Mouse (Mus musculus) E14TG2a.4 (cell line): ENCODE data around the gene Calb2.

ENCODE experiments used
- H3K27me3 ChIP-seq: 2 replicates; pipeline ENCODE4 v1.6.1; 2014; ENCODE audit warnings: low read length, control low read depth; ENCODE audit not compliant: insufficient read depth
- H3K36me3 ChIP-seq: 2 replicates; pipeline ENCODE4 v1.6.1; 2014; ENCODE audit warnings: low read length, control low read depth; ENCODE audit not compliant: insufficient read depth
- H3K4me1 ChIP-seq: replicated peaks from 2 replicates; pipeline ENCODE4 v1.6.1; 2014; ENCODE audit warnings: low read depth, low read length, control low read depth
- H3K4me3 ChIP-seq: replicated peaks from 2 replicates; pipeline ENCODE4 v1.5.1; 2014; ENCODE audit warnings: mild to moderate bottlenecking, low read length
- H3K9me3 ChIP-seq: 2 replicates; pipeline ENCODE4 v1.6.1; 2014; ENCODE audit warnings: low read length, control low read depth
- CTCF ChIP-seq: conservative IDR thresholded peaks from 2 replicates; pipeline ENCODE4 v1.5.1; 2014; ENCODE audit warnings: low read length
- NANOG ChIP-seq: IDR thresholded peaks from 2 replicates; pipeline ENCODE4 v1.6.1; 2014; ENCODE audit warnings: borderline replicate concordance, low read length, mixed read lengths
- POU5F1 ChIP-seq: IDR thresholded peaks from 2 replicates; pipeline ENCODE4 v1.6.1; 2014; ENCODE audit warnings: low read length, borderline replicate concordance

Gene Calb2

DNA sequence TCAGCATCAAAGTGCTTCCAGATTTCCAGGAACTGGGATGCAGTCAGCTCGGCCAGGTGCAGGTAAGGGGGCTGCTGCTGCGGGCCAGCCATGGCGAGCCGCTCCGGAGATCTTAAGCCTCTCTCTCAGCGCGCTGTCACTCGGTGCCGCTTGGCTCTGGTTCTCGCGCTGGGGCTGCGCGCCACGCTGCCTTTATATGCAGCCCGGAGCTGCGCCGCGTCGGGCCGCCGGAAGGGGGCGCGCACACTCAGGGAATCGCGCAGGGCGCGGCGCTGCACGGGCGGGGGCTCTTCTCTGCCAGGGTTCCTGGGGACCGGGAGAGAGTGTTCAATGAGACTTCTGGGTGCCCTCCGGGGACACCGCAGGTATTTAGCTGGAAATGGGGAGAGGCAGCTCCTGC, at the start of gene Calb2:
Gene Calb2, minus strand, starts transcription at position 165 of the 400 bp plus-strand sequence.
- no peaks in the 10 kb centered on the region for H3K9me3 ChIP-seq
- H3K4me3 ChIP-seq, result peak within 1 kb of the TSS; percentile 75
- no peaks in the 10 kb centered on the region for H3K36me3 ChIP-seq
- TF ChIP-seq POU5F1, result no peak
- no peak for TF ChIP-seq NANOG
- peaks cover 21% of the 10 kb centered on the region for H3K4me1 ChIP-seq
- peaks cover 69% of the 10 kb centered on the region for H3K27me3 ChIP-seq

DNA sequence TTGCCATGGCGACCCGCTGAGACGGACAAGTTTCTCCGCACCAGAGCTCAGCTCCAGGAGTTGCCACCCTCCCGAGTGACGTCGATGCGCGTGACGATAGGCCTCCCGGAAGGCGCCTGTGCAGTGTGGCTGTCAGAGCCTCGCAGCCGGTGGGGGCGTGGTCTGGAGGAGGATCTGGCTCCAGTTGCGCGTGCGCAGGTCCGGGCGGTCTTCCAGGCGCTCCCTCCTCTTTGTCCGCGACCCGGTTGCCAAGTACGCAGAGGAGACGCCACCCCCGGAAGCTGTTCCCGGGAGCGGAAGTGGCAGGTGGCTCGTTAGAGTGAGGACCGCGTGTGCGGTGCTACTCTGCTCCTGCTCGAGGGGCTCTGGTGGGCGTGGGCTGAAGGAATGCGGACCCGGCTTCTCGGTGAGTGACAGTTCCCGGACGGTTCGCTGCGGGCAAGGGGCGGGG, 49.7 kb upstream of the Calb2 start:
- Histone ChIP-seq H3K4me3 (peak overlapping the region; percentile 78), H3K9me3 (no peaks in the 10 kb centered on the region), H3K27me3 (peaks cover 18% of the 10 kb centered on the region), H3K4me1 (peaks cover 15% of the 10 kb centered on the region), H3K36me3 (peaks cover 20% of the 10 kb centered on the region)
- no peak for TF ChIP-seq CTCF
- no peak for TF ChIP-seq POU5F1
- no peak for TF ChIP-seq NANOG

DNA sequence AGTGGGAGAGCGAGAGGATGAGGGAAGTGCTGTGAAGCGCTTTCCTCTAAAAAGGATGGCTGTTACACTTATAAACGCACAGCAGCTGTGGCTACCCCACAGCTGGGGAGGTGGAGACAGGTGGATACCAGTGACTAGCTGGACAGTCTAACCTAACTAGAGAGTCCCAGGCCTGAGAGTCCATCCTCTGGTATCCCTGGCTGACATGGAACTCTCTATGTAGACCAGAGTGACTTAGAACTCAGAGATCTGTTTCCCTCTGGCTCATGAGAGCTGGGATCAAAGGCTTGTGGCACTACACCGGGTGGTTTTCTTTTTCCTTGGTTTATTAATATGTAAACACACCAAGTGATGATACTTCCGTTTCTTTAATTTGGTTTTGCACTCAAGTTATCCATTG, 49.2 kb upstream of the Calb2 start:
- Histone ChIP-seq H3K4me3 (peak overlapping the region; percentile 78), H3K4me1 (peaks cover 15% of the 10 kb centered on the region), H3K36me3 (peaks cover 14% of the 10 kb centered on the region), H3K9me3 (no peaks in the 10 kb centered on the region), H3K27me3 (peaks cover 18% of the 10 kb centered on the region)
- TF ChIP-seq POU5F1, result no peak
- no peak for TF ChIP-seq CTCF
- no peak for TF ChIP-seq NANOG

DNA sequence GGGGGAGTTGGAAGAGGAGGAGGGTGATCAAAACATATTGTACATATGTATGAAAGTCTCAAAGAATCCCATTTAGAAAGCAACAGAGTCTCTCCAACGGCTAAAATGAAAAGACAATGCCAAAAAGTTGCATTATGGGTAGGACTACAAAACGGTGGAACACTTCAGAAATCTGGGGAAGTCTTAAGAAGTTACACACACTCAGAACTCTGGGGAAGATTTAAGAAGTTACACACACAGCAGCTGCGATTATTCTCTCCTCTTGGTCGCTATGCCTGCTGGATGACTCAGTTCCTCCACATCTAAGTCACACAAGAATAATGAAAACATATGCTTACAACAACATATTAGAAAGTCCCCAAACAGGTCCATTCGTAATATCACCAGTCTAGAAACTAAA, 48.2 kb upstream of the Calb2 start:
- H3K4me3 ChIP-seq, result no peak overlapping the region

DNA sequence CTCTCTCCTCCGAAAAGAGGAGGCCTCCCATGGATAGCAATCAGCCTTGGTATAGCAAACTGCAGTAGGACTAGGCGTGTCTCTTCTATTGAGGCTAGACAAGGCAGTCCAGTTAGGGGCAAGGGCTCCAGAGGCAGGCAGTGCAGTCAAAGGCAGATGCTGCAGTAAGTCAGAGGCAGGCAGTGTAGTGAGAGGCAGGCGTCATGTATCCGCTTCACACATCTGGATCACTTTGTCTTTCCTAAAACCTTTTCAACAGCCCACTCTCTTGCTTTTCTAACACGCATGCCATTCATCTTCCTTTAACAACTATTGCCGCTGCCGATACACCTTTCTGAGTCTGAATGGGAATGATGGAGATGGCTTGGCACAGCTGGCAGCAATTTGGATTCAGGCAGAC, 47.4 kb upstream of the Calb2 start, which contains the start of gene Cmtr2:
Gene Cmtr2, plus strand, starts transcription at position 301 of the 400 bp plus-strand sequence.
- Histone ChIP-seq H3K4me1 (peaks cover 15% of the 10 kb centered on the region), H3K27me3 (peaks cover 27% of the 10 kb centered on the region), H3K4me3 (no peak within 1 kb of the TSS), H3K9me3 (no peaks in the 10 kb centered on the region), H3K36me3 (no peaks in the 10 kb centered on the region)
- TF ChIP-seq NANOG, result no peak
- no peak for TF ChIP-seq POU5F1
- no peak for TF ChIP-seq CTCF

More for the DNA sequence above, 48.2 kb upstream of the Calb2 start:
- Histone ChIP-seq H3K36me3 (peaks cover 5% of the 10 kb centered on the region), H3K9me3 (no peaks in the 10 kb centered on the region), H3K4me1 (peaks cover 15% of the 10 kb centered on the region), H3K27me3 (peaks cover 23% of the 10 kb centered on the region)
- no peak for TF ChIP-seq CTCF
- TF ChIP-seq NANOG, result no peak
- no peak for TF ChIP-seq POU5F1

DNA sequence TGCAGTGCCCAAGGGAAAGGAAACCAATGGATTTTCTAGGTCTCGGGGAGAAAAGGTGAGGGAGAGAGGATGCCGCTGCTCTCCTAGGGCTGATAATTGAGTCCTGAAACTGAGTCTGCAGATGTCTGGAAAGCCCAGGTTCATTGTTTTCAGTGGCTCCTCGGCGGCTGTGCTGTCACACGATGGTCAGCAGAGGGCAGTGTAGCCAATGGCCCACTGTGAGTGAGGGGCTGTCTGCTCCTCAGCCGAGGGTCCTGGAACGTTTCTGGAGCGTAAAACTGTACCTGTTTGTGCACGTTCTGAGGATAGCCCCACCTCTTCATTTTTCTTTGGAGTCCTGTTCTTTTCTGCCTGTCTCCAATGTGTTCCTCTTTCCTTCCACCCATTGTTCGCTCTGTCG, 33.8 kb upstream of the Calb2 start:
- no peaks in the 10 kb centered on the region for H3K36me3 ChIP-seq
- H3K9me3 ChIP-seq, result no peaks in the 10 kb centered on the region
- TF ChIP-seq CTCF (peak; percentile 85), NANOG (no peak)

DNA sequence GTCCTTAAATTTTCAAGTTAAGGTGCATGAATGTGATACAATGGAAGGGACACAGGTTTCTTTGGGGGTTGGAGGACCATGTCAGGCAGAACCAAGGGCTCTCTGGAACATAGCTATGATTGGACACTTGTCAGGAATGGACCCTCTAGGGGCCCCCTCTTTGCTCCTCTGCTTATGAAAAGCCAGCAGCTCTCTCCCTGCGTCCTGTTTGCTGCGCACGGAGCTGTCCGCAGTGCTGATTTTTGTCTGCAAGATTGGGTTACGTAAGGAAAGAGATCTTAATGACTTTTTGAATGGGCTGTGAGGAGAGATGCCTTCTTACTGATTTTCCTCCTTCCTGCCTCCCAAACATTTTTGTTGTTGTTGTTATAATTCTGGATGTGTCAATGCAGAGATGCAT, 28.7 kb upstream of the Calb2 start:
- Histone ChIP-seq H3K4me1 (no peaks in the 10 kb centered on the region), H3K4me3 (no peak overlapping the region), H3K36me3 (no peaks in the 10 kb centered on the region), H3K27me3 (peaks cover 33% of the 10 kb centered on the region), H3K9me3 (no peaks in the 10 kb centered on the region)
- TF ChIP-seq NANOG, result no peak
- no peak for TF ChIP-seq CTCF

More for the DNA sequence above, 33.8 kb upstream of the Calb2 start:
- Histone ChIP-seq H3K4me1 (no peaks in the 10 kb centered on the region), H3K27me3 (peaks cover 25% of the 10 kb centered on the region), H3K4me3 (no peak overlapping the region)

DNA sequence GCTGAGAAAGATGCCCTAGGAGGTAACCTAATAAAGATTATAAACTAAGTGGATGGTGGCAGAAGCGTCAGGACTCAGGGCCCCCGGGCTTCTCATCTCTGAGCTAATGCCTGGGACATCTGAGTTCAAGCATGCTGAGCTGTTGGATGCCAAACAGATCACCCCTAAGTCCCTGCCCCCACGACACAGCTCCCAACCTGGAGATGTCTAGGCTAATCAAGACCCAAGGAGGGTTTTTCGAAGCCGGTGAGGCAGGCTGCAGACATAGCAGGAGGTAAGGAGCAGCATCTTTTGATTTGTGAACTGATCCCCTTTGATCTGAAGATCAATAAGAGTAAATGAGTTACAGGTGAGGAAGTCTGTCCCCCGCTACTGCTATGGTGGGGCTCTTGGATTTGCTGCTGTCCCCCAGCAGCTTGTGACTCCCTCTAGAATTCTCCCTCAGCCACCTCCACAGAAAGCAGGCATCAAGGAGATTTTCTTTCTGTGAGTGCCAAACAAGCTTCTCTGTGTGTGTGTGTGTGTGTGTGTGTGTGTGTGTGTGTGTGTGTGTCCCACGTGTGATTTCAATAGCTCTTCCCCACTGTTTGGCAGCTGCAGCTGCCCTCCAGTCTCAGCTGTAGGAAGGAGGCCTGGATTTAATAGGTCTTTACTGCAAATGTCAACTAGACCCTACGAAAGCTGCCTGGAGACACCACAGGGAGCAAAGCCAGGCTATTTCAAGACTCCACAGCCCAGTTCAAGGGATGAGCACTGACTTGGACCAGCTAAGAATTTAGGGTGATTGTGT, 21.1 kb upstream of the Calb2 start:
- Histone ChIP-seq H3K9me3 (no peaks in the 10 kb centered on the region), H3K4me1 (no peaks in the 10 kb centered on the region), H3K27me3 (peaks cover 21% of the 10 kb centered on the region), H3K36me3 (no peaks in the 10 kb centered on the region), H3K4me3 (no peak overlapping the region)
- TF ChIP-seq NANOG (no peak), CTCF (no peak), POU5F1 (no peak)

DNA sequence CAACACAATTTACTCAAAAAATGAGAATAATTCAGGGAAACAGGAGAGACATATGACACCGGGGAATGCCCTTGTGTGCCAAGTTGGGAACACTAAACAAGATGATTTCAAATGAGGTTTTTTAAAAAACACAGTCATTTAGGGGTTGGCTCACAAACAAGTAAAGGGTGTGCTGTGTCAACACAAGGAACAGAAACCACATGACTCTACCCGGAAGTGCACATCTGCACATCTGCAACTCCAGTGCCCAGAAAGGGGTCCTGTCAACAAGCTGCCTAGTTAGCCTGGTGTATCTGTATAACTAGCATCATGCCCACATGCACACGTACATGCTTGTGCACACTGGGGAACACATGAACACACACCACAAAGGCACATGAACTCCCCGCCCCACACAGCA, 17.5 kb upstream of the Calb2 start:
- Histone ChIP-seq H3K27me3 (peaks cover 34% of the 10 kb centered on the region), H3K4me1 (0 out of 2 replicates have a peak, but pooled peaks cover 7% of the 10 kb centered on the region), H3K36me3 (no peaks in the 10 kb centered on the region), H3K4me3 (no peak overlapping the region), H3K9me3 (no peaks in the 10 kb centered on the region)
- TF ChIP-seq CTCF (no peak), POU5F1 (no peak), NANOG (no peak)
